ENCODE assay signal across 7 mouse cellular contexts in genomic region chr14:122223461-122224102, GRCm38 (mm10). TPM values are rescaled to one million over a fixed set of nuclear protein-coding genes. Genes with fewer than 3 reads are reported as not detected.
DNase-seq lines count a peak whose midpoint lies in the region; ATAC-seq and TF ChIP-seq lines count a peak whose summit lies in the region.

No protein-coding gene starts in this region.

- ATAC-seq in midbrain, embryonic 11.5 days (ENCODE audit: low FRiP score), result peak; percentile 83

- peaks cover 40% of the 10 kb centered on the region for H3K4me1 ChIP-seq in embryonic facial prominence, embryonic 10.5 days
- H3K4me1 ChIP-seq in midbrain, embryonic 11.5 days (ENCODE audit: control insufficient read depth, insufficient read depth, low read length), result peaks cover 25% of the 10 kb centered on the region
- H3K4me1 ChIP-seq in small intestine, adult 2 months (ENCODE audit: control insufficient read depth, insufficient read depth, insufficient read length, low read length), result no peaks in the 10 kb centered on the region

- intact Hi-C loops in left cerebral cortex, postnatal 4 days (cut with DNase I), result loop anchor here (10.0 kb wide), 4 partner anchors 161 to 1021 kb away; no protein-coding TSS in a partner anchor

- peaks cover 49% of the 10 kb centered on the region for H3K27me3 ChIP-seq in embryonic facial prominence, embryonic 10.5 days (replicated peaks; ENCODE audit: low read depth, poor library complexity, severe bottlenecking)
- H3K27me3 ChIP-seq in midbrain, embryonic 11.5 days (ENCODE audit: control insufficient read depth, insufficient read depth, low read length), result peaks cover 30% of the 10 kb centered on the region
- no peaks in the 10 kb centered on the region for H3K27me3 ChIP-seq in small intestine, adult 2 months (ENCODE audit: control insufficient read depth, insufficient read depth, low read length)

- peak; percentile 82 for DNase-seq in adrenal gland, postnatal 10 days
- DNase-seq in embryonic facial prominence, embryonic 10.5 days (ENCODE audit: low spot score), result peak; percentile 78
- DNase-seq in heart, adult 11 months, result peak; percentile 95
- DNase-seq in kidney, adult 11 months, result peak; percentile 60
- peak; percentile 90 for DNase-seq in left cerebral cortex, postnatal 4 days
- DNase-seq in midbrain, embryonic 11.5 days (ENCODE audit: low spot score, missing footprints), result peak; percentile 98

- WGBS in embryonic facial prominence, embryonic 10.5 days, result 19% methylated on average over 9 of the region's 9 CpGs
- WGBS in midbrain, embryonic 11.5 days, result 27% methylated on average over 9 of the region's 9 CpGs
- WGBS in small intestine, adult 2 months, result 17% methylated on average over 9 of the region's 9 CpGs

- no peak overlapping the region for H3K27ac ChIP-seq in embryonic facial prominence, embryonic 10.5 days (replicated peaks)
- H3K27ac ChIP-seq in midbrain, embryonic 11.5 days (ENCODE audit: low read depth, low read length), result no peak overlapping the region
- no peak overlapping the region for H3K27ac ChIP-seq in small intestine, adult 2 months (ENCODE audit: insufficient read depth, low read depth, low read length)

- no peak overlapping the region for H3K4me2 ChIP-seq in midbrain, embryonic 11.5 days

- peaks cover 6% of the 10 kb centered on the region; the same call in 1 of the 2 replicates for H3K9me3 ChIP-seq in embryonic facial prominence, embryonic 10.5 days
- H3K9me3 ChIP-seq in midbrain, embryonic 11.5 days (ENCODE audit: control insufficient read depth, low read length), result no peaks in the 10 kb centered on the region

- H3K4me3 ChIP-seq in embryonic facial prominence, embryonic 10.5 days, result no peak overlapping the region
- no peak overlapping the region for H3K4me3 ChIP-seq in midbrain, embryonic 11.5 days (ENCODE audit: low read depth, low read length)
- H3K4me3 ChIP-seq in small intestine, adult 2 months (ENCODE audit: low read depth, low read length), result no peak overlapping the region; the same call in 1 of the 2 replicates

- peak; percentile 67; the same call in 1 of the 2 replicates for TF ChIP-seq CTCF in small intestine, adult 2 months (IDR thresholded peaks at IDR 0.05; ENCODE audit: extremely low read depth, insufficient read length, insufficient replicate concordance, low read depth, low read length)

- H3K36me3 ChIP-seq in embryonic facial prominence, embryonic 10.5 days (replicated peaks), result no peaks in the 10 kb centered on the region
- H3K36me3 ChIP-seq in midbrain, embryonic 11.5 days (ENCODE audit: control insufficient read depth, insufficient read depth, low read length), result no peaks in the 10 kb centered on the region
- H3K36me3 ChIP-seq in small intestine, adult 2 months (ENCODE audit: control insufficient read depth, insufficient read depth, low read length), result no peaks in the 10 kb centered on the region

- no peak overlapping the region for H3K9ac ChIP-seq in midbrain, embryonic 11.5 days (ENCODE audit: low read length)

- TF ChIP-seq POLR2A in small intestine, adult 2 months (IDR thresholded peaks at IDR 0.05; ENCODE audit: low read depth, low read length), result no peak

RNA-seq across cellular contexts. Expression of gene Clybl, which starts 42.1 kb away (rescaled TPM):
- total RNA-seq in adrenal gland, postnatal 10 days (2021), result 100 to 1,000 TPM; 121 to 123 TPM
- polyA plus RNA-seq in embryonic facial prominence, embryonic 10.5 days (2016; fragmentation: Nextera tagmentation; extraction: Ambion mirVana), result 21.8 and 23.1 TPM in 2 replicates
- 1 to 10 TPM; 6.5 to 8.5 TPM for total RNA-seq in left cerebral cortex, postnatal 4 days (2021)
- polyA plus RNA-seq in midbrain, embryonic 11.5 days (2014; fragmentation: Nextera tagmentation; extraction: Ambion mirVana), result 27.6 and 31.5 TPM in 2 replicates
- polyA plus RNA-seq in small intestine, adult 2 months (2012; rRNA removed), result 2.8 and 3.1 TPM in 2 replicates
